Mouse (Mus musculus) heart, postnatal 36 days (tissue): ENCODE data around the gene Sprr2a2. TPM values are rescaled to one million over a fixed set of nuclear protein-coding genes. Genes with fewer than 3 reads are reported as not detected.
"Not testable (repeated sequence)": the region's sequence is repeated elsewhere in the genome, so short reads cannot be mapped to it uniquely, and the experiment has no call there.

Source experiments
- DNase-seq, 2 experiments: peaks; one replicate each; pipeline ENCODE4 v3.0.0; 2021 to 2022
- intact Hi-C: fragments of 180-260 bp; cut with DNase I; formaldehyde crosslinking; loops from one replicate; pipeline ENCODE4 v1.15.1; 2025
- total RNA-seq, 2 experiments: library from RNA; stranded (reverse); gene quantifications; 2 replicates each; pipeline ENCODE4 v1.2.3; 2021

The Sprr2a2 gene
- total RNA-seq: under 1 TPM; 0.38 to 0.58 TPM

DNA sequence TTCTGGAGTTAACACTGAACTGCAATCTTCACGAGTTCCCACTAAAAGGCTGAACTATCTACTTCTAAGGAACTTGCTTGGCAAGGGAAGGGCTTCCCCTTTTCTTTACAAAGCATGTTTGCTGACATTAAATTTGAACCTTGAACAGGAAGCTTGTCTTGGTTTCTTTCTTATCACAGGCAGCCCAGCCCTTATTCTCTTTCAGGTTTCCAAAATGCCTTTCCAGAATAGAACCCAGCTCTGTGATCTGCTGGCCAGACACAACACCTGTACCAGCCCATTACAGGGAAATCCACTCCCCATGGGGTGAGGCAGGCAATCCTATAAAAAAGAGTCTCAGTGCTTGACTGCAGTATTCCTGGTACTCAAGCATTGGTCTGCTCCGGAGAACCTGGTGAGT, at the start of gene Sprr2a2, which contains the start of gene Sprr2a1:
Gene Sprr2a2 (plus strand): TSS at position 352 of the 400 bp plus-strand sequence.
Gene Sprr2a1 (plus strand): TSS at position 231 of the 400 bp plus-strand sequence.
- intact Hi-C loops, DNase-seq: not testable (repeated sequence)

DNA sequence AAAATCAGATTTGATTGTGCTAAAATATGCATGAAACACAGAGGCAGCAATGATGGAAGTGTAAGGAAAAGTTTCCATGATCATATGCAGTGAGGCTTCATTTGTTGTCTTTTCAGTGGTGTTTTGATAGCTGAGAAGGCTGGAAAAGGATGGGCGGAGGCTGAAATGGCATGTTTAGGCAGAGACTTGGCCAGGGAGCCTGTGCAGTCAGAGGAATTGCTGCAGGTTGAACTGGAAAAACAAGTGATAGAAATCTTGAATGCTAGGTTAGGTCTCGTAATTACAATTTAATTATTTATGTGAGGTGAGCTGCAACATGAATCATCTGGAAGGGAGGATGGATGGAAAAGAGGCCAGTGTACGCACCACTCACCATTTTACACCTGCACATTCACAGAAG, 45.9 kb upstream of the Sprr2a2 start:
- intact Hi-C loops: no loop called here
- DNase-seq: no peak

DNA sequence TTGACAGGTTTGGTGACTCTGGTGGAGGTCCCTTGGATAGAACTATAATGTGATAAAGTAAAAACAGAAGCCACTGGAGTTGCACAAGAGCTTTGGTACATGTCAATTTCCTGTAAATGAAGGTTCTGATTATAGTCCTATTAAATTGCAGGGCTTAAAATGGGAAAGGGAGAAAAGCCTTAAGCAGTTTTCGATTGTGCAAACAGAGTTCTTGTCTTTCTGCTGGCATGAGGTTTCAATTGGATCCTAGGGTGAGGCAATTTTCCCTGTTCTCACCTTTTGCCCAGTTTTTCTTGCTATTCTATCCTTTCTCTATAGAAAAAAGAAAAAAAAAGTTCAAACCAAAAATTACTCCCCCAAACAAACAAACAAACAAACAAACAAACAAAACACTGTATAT, 38.8 kb upstream of the Sprr2a2 start:
- intact Hi-C loops: no loop called here
- no peak for DNase-seq

DNA sequence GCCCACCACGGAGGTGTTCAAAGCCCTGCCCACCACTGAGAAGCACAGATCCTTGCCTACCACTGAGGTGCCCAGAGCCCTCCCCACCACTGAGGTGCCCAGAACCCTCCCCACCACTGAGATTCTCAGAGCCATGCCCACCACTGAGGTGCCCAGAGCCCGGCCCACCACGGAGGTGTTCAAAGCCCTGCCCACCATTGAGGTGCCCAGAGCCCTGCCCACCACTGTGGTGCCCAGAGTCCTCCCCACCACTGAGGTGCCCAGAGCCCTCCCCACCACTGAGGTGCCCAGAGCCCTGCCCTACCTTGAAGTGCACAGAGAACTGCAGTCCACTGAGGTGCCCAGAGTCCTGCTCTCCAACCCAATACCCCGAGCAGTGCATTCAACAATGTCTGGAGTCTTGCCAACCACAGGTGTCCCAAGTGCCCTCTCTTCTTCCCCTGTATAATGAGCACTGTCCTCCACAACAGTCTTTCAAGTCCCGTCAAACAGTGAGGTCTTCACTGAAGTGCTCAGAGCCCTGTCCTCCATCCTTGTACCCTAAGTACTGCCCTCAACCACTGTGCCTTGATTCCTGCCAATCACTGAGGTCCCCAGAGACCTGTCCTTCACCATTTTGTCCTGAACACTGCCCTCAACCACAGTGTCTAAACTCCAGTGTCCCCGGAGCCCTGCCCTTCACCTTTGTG, 20.1 kb upstream of the Sprr2a2 start:
- intact Hi-C loops: no loop called here
- no peak for DNase-seq

DNA sequence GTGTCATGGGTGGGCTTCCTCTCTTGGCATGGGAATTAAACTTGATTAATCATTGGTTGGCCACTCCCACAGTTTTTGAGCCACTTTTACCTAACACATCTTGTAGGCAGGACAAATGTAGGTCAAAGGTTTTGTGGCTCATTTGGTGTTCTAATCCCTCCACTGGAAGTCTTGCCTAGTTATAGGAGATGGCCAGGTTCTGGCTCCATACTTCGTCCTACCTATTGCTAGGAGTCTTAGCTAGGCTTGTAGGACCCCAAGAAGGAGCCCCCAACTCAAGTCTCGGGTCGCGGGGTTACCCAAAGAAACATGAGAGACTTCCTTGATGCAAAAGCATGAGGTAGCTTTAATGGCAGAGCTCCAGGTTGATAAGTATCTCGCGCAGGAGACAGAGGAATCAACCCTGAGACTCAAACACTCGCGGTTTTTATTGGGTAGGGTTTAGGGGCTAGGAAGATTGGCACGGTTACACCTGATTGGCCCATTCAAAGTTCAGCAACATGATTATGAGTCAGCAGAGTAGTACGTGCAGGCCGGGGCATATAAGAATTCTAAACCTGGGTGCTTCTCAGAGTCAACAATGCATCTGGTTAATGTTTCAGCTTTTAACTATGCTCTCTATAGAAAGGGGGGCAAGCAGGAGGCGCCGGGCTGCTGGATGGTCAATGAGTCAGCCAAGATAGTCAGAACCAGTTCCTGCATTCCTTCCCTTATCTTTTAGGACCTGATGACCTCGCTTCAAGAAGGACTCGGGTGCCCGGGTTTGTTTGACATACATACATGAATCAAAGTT, 4.4 kb upstream of the Sprr2a2 start:
- intact Hi-C loops, DNase-seq: not testable (repeated sequence)

GRCm38 (mm10) chr3:92212059-92212458, 3.7 kb upstream of the Sprr2a2 start:
- DNase-seq, intact Hi-C loops: not testable (repeated sequence)

DNA sequence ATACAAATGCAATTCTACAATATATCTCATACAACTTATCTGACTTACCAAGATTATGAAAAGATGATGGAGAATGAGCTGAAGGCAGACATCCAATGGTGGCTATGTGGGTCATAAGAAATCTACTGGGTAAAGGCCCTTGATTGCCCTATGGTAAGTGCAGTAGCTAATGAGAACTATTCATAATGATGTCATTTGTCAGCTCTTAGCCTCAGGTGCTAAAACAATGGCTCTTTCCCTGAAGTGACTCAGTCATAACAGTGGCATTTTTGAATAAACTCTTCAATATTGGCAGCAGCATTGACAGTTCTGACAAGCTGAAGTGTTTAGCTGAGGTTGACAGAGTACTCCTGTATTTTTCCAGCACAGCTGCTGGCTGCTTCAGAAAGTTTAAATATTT, 2.1 kb upstream of the Sprr2a2 start:
- intact Hi-C loops, DNase-seq: not testable (repeated sequence)

GRCm38 (mm10) chr3:92219031-92219430, 3.3 kb downstream of the Sprr2a2 start:
- DNase-seq, intact Hi-C loops: not testable (repeated sequence)

DNA sequence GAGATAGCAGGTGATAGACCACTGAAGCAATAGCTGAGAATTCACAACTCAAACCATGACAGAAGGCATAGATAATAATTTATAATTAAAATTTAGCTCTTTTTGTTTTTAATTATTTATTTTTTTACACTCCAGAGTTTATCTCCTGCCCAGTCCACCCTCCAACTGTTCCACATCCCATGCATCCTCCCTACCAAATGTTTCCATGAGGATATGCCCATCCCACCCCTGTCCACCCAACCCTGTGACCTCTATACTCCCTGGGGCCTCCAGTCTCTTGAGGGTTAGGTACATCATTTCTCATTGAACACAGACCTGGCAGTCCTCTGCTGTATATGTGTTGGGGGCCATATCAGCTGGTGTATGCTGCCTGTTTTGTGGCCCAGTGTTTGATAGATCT, 8.0 kb downstream of the Sprr2a2 start:
- intact Hi-C loops, DNase-seq: not testable (repeated sequence)

GRCm38 (mm10) chr3:92227410-92227809, 11.7 kb downstream of the Sprr2a2 start:
- DNase-seq, intact Hi-C loops: not testable (repeated sequence)

DNA sequence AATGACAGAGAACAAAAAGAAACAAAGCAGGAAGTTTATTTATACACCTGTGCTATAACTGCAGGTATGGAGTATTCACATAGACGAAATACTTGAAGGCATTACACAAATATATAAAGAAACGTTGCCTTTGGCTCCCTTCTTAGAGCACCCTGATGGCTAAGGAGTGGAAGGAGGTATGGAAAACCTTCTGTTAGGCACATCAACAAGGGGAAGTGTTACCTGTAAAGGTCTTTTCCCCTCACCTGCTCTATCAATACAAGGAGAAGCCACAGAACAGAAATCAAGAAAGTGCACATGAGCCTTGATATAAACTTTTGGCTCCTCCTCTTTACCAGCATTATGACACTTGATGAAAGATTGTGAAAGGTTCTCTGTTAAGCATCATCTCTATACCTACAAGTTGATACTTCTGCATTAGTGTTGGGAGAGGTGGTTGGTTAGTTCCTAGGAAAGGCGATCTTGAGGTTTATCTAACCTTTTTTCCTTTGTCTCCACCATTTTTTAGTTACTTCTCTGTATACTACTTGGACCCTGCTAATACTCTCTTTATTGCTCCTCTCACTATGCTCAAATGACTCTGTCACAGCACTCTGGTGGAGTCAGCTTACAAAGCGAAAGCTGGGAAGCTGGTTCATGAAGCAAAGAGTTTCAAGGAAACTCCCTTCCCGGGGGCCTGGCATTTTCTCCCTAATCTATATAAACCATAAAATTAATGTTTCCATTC, 20.9 kb downstream of the Sprr2a2 start:
- DNase-seq, intact Hi-C loops: not testable (repeated sequence)

GRCm38 (mm10) chr3:92238736-92239135, 23.0 kb downstream of the Sprr2a2 start:
- intact Hi-C loops: not testable (repeated sequence)

DNA sequence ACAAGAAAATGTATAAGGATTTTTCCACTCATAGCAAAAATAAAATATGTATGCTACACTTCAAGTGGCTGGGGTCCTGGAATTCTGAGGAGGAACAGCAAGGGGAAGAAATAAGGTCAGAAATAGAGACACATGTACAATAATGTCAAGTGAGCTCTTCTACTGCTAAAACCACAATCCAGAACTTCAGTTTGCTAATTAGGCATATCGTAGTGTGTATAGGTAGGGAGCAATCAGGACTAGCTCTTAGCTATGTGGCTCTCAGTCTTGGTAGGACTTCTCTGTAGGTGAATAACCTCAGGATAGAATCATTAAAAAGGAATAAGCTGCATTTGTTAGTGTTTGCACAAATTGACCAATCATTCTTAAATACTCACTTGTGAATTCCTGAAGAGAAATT, 23.5 kb downstream of the Sprr2a2 start:
- DNase-seq, intact Hi-C loops: not testable (repeated sequence)

More at GRCm38 (mm10) chr3:92238736-92239135, 23.0 kb downstream of the Sprr2a2 start:
- not testable (repeated sequence) for DNase-seq

GRCm38 (mm10) chr3:92244833-92245232, 29.1 kb downstream of the Sprr2a2 start:
- DNase-seq: not testable (repeated sequence)

GRCm38 (mm10) chr3:92246245-92246644, 30.5 kb downstream of the Sprr2a2 start:
- DNase-seq, intact Hi-C loops: not testable (repeated sequence)

More at GRCm38 (mm10) chr3:92244833-92245232, 29.1 kb downstream of the Sprr2a2 start:
- intact Hi-C loops: not testable (repeated sequence)

GRCm38 (mm10) chr3:92248494-92248893, 32.8 kb downstream of the Sprr2a2 start:
- DNase-seq, intact Hi-C loops: not testable (repeated sequence)

GRCm38 (mm10) chr3:92250450-92250849, 34.7 kb downstream of the Sprr2a2 start:
- intact Hi-C loops, DNase-seq: not testable (repeated sequence)

DNA sequence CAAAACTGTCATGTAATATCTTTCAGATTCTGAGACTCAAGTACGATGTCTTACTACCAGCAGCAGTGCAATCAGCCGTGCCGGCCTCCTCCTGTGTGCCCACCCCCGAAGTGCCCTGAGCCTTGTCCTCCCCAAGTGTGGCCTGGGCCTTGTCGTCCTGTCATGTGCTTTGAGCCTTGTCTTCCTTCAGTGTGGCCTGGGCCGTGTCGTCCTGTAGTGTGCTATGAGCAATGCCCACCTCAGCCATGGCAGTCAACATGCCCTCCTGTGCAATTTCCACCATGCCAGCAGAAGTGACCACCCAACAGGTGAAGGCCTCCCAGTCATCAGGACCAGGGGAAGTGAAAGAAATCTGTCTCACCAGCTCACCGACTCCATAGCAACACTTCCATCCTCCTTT, 38.1 kb downstream of the Sprr2a2 start:
- intact Hi-C loops, DNase-seq: not testable (repeated sequence)

GRCm38 (mm10) chr3:92258526-92258925, 42.8 kb downstream of the Sprr2a2 start:
- intact Hi-C loops, DNase-seq: not testable (repeated sequence)

DNA sequence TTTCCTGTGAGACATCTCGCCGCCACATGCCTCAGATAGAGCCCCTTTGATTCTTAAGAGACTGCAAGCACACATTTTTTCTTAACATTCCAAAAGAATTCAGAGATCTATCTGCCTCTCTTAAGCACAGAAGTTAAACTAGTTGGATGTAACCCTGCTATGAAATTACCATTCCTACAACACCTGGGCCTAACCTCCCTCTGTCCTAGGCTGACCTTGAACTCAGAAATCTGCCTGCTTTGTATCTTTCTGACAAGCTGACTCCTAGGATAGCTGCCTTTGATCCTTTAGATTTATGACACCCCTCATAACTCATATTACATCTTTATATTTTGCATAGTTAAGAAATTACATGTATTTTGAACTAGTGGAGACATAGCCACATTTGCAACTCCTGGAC, 47.7 kb downstream of the Sprr2a2 start:
- intact Hi-C loops, DNase-seq: not testable (repeated sequence)
